Mouse (Mus musculus): ENCODE measurements at regions not wholly inside any gene's neighbourhood (a gene's known extent, or its start where the extent isn't known, plus 50 kb on each side); places are given as distances from the start of the nearest gene placed in this dataset.

DNA sequence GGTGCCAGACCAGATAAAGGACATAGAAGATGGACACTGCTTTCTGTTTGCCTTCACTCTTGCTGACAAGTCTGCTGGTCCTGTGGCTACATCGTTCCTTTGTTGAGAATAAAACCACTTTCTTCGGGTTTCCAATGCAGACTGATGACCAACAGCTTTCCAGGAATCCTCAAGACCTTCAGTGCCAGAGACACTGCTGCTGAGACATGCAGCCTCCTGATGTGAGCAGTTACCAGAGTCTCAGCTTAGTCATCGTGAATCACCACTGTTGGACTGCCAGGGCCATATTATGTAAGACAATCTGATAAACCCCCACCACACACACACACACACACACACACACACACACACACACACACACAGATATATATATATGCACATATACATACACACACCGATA, 270.2 kb downstream of the Foxo1 start:
- TF ChIP-seq POLR2A (IDR thresholded peaks at IDR 0.05; ENCODE audit: insufficient read depth, low read depth, low read length) (no peak), CTCF (IDR thresholded peaks at IDR 0.05; ENCODE audit: insufficient read depth, low read depth, low read length) (no peak)

Measured in olfactory bulb, adult 2 months (tissue).